Mouse (Mus musculus): ENCODE measurements at regions not wholly inside any gene's neighbourhood (a gene's known extent, or its start where the extent isn't known, plus 50 kb on each side); places are given as distances from the start of the nearest gene placed in this dataset.
"Not testable (repeated sequence)": the region's sequence is repeated elsewhere in the genome, so short reads cannot be mapped to it uniquely, and the experiment has no call there.

- no peak for DNase-seq (ENCODE audit: low spot score in 2 of 2)
Measured at GRCm38 (mm10) chr8:96174996-96175395, 286.6 kb upstream of the Got2 start.

DNA sequence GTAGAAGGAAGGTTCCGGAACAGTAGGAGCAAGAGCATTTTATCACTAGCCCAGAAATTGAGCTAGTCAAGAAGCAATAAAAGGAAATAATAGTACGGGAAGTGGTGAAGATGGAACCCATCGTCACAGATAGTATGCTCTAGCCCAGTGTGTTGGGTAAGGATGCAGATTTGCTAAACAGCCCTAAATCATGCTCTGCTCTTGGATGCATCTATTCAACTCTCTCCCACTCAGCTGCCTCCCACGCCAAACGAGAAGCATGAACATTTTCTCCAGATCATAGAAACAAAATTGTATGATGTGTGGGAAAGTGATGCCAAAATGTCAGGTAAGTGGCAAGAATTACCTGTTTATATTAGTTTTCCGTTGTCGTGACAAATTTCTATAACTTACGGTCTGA lies 276.6 kb upstream of the Got2 start:
- DNase-seq (ENCODE audit: low spot score in 2 of 2) = no peak

- no peak for DNase-seq (ENCODE audit: low spot score in 2 of 2)
Measured at GRCm38 (mm10) chr8:96159899-96160298, 271.6 kb upstream of the Got2 start.

DNA sequence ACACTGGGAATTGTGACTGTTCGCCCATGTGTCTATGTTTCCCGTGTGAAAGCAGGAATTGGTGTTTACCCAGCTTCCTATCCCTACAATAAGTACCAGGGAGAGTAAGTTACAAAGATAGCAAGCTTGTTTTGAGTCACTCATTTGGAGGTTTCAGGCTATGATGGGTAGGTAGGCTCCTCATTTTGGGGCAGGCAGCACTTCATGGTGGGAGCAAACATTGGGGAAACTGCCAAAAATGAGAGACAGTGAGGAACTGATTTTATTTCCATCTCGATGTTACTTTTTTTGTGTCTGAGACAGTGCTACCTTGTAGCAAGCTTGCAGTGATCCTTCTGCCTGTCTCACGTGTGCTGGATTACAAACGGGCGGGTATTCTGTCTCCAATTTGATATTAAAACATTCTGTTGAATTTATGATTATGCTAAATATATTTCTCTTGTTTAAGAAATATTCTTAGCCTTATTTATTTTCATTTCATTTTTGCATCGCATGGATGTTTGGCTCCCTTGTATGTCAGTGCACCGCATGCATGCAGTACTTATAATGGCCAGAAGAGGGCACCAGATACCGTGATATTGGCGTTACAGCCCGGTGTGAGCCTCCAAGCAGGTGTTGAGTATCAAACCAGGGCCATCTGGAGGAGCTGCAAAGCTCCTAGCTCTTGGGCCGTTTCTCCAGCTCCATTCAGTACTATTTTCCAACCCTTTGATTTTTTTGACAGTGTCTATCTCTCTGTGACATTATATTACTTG lies 264.3 kb upstream of the Got2 start:
- peak; percentile 12 to 53 for DNase-seq (ENCODE audit: low spot score in 2 of 2)

DNA sequence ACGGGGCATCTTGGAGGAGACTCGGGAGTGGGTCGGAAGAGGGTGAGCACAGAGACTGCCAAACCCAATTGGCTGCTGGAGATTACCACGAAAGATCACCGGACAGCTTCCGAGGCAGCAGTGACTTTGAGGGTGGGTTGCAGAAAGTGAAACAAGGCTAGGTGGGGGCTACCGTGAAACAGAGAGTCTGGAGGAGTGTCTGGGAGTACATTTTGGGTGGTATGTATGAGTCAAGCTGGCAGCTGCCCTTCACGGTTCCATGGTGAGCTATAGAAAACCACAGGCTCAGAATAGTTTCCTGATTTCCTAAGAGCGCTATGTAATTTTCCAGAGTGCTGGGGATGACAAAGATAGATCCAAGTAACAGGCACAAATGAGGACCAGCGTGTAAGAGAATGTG lies 263.7 kb upstream of the Got2 start:
- no peak for DNase-seq (ENCODE audit: low spot score in 2 of 2)

GRCm38 (mm10) chr8:96151065-96151472 lies 262.7 kb upstream of the Got2 start:
- no peak for DNase-seq (ENCODE audit: low spot score in 2 of 2)

DNA sequence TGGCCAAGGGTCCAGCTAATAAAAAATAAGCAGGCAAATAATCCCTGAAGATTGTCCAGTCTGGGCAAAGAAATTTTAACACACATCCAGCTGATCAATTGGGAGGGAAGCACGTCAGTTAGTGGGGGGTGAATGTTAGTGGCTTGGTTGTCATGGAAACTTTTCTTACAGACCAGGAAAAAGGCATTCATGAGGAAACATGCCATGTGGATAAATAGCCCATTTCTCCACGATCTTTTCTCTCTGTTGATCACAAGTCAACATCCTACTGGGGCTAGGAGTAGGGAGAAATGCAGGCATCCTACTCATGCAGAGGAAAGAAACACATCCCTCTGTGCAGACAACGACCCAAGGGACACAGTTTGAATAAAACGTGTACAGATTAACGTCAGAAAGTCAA lies 243.8 kb upstream of the Got2 start:
- no peak for DNase-seq (ENCODE audit: low spot score in 2 of 2)

DNA sequence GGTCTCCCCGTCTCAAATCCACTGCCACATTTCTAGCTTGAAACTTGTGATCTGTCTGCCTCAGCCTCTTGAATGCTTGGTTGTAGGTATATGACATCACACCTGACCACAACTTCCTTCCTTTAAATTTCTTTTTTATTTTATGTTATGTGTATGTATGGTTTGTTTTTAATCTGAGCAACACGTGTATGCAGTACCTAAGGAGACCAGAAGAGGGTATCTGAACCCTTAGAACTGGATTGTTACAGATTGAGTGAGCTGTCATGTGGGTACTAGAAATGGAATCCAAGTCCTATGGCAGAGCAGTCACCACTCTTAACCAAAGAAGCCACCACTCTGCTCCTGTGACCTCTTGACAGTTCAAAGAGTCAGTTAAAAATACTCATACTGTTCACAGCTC lies 240.0 kb upstream of the Got2 start:
- DNase-seq (ENCODE audit: low spot score in 2 of 2) = no peak

DNA sequence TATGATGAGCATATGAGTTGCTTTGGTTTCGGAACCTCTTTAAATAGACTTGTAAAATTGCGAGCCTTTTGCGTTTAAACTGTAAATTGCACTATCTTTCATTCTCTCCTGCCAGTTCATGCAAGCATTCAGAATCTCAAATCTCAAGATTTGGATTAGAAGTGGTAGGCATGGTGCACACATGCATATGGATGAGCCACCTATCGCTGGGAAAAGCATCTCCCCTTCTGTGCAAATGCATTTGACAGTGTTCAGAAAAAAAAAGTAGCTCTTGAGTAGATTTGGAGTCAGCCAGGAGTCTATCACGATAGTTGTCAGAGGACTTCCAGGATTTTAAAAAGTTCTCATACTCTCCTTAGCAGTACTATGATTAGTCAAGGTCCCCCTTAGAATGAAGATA lies 212.5 kb upstream of the Got2 start:
- no peak for DNase-seq (ENCODE audit: low spot score in 2 of 2)

DNA sequence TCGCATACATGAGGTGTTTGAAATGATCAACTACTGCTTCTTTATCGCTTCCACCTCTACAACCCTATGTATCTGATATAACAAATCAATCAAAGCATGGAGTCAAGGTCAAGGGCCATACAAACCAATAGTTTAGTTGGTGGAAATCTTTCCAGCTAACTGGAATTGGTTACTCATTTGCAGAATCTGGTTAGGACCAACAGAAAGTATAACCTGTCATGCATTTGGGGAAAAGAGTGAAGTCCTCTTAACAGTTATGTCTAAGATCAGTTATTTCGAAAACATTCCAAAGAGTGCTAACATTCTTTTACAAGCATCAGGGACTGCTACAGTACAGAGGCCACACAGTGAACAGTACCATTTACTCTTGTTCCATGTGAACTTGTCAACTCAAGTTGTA lies 204.6 kb upstream of the Got2 start:
- DNase-seq (ENCODE audit: low spot score in 2 of 2) = no peak

- no peak for DNase-seq (ENCODE audit: low spot score in 2 of 2)
Measured at GRCm38 (mm10) chr8:96090231-96090630, 201.9 kb upstream of the Got2 start.

DNA sequence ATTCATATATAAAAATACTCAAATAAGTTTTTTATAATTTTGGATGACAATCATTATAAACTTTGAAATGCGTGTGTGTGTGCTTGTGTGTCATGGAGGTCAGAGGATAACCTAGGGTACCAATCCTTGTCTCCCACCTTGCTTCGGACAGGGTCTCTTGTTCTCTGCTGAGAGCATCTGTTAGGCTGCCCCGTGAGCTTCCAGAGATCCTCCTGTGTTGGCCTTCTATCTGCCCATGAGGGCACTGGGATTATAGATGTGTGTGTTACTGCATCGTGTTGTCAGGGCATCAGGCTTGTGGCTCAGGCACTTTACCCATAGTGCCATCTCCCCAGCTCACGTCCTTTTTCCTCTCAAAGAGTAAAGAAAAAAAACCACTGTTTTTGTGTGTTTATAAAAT lies 180.0 kb upstream of the Got2 start:
- DNase-seq (ENCODE audit: low spot score in 2 of 2) = no peak

DNA sequence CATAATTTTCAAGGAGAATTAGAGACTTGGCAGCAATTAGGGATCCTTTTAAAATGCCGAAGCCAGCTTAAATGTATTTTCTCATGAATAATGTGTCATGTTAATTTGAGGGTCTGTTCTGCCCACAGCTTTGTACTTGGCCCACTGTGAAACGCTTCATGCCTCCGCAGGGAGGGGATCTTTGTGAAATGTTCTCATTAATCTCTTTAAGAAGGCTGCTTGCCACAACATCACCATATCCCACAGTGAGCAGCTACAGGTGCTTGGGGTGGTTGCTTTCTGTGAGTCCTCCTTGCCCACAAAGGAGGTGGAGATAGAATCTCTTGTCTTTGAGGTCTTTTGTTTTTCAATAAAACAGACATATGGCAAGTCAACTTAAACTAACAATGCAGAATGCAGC lies 159.3 kb upstream of the Got2 start:
- no peak for DNase-seq (ENCODE audit: low spot score in 2 of 2)

DNA sequence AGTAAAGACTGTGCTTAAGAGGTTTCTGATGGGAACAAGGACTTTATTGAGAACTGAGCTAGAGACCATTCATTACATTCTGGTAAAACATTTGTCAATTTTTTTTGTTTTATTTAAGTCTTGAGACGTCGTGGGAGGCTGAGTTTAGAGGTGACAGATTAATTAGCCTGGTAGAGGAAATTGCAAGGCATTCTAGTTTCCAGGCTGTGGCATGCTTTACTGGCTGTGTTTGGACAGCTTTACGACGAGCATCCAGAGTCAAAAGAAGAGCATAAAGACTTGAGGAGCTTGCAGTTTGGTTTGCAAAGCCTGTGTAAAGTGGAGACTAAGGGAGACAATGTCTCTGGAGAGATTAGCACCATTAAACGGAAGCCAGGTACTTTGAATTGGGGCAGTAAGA lies 154.0 kb upstream of the Got2 start:
- DNase-seq (ENCODE audit: low spot score in 2 of 2) = no peak

DNA sequence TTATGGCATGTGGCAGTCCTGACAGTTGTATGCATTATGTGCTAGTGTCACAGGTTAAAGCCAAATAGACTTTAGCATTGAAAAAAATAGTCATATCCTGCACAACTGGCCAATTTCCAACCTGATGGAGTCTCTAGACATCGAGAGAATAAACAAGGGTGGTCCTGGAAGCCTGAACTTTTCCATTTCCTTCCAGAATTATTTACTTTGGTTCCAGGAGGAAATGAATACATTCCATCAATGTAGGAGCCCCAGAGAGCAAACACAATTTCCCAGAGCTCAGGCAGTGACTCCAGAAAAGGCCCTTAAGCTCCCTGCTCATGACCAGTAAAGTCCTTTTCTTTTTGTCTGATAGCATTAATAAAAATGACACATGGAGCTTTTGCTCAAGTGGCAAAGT lies 151.9 kb upstream of the Got2 start:
- DNase-seq (ENCODE audit: low spot score in 2 of 2) = no peak

DNA sequence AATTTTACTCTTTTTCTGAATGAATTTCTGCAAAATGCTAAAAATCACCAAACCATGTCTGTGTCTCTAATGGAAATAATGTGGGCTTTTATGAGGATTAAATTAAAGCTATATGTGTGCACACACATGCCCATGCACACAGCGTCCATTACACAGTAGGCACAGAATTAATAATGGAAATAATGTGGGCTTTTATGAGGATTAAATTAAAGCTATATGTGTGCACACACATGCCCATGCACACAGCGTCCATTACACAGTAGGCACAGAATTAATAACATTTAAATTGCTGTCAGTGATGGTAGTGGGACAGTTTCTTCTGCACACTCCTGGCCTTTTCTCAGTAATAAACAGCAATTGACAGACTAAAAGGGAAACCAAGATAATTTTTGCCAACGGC lies 130.4 kb upstream of the Got2 start:
- DNase-seq (ENCODE audit: low spot score in 2 of 2) = not testable (repeated sequence)

- DNase-seq (ENCODE audit: low spot score in 2 of 2) = no peak
Measured at GRCm38 (mm10) chr8:96012002-96012401, 123.7 kb upstream of the Got2 start.

DNA sequence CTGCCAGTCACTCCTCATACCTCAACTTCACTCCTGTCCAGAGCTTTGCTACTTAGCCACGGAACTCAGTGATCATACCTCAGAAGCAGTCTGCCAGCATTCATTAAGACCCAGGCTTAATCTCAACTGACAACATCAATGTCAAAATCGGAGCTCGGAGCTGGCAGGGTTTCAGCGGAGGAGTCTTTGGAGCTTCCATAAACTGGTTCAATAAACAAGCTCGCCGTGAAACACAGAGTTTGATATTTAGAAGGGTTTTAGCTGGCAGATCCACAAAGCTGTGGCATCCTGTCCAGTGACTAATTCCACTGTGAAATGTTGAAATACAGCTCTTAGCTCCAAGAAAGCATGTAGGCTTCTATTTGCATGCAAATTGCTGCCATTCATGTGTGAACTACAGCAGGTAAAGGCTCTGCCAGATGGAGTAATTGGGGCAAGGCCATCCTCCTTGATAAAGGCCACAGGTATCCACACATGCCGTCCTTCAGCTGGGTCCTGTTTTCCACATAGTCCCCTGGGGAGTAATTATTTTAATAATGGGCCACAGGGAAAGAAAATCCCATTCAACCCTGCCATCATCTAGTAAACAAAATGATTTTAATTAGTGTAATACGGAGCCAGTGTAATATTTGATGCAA lies 103.6 kb upstream of the Got2 start:
- DNase-seq (ENCODE audit: low spot score in 2 of 2) = no peak

DNA sequence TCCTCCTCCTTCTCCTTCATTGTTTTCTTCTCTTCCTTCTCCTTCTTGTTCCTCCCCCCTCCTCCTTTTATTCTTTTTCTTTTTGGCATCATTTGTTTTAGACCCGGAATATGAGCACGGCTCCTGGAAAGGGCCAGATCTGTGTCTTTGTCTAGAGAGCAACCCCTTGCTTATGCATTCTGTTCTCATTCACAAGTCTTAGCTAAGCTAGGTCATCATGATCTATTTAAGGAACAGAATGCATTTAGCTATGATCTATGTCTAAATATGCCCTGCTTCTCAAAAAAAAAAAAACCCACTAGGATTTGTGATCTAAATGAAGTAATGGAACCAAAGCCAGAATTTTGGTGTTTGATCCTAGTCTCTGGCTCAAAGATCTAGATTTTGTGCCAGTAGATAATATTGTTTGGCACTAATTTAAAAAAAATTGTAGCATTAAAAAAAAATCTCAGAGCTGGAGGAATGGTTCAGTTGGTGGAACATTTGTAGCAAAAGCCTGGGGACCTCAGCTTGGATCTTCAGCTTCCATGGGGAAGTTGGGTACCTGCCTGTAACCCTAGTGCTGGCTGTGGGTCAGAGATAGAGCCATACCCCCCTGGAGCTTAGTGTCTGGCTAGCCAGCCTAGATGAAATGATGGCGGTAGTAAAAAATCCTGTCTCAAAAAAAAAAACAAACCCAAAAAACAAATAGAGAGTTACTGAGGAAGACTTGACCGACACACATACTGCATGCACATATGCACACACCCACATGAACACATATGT lies 100.5 kb upstream of the Got2 start:
- DNase-seq (ENCODE audit: low spot score in 2 of 2) = no peak

DNA sequence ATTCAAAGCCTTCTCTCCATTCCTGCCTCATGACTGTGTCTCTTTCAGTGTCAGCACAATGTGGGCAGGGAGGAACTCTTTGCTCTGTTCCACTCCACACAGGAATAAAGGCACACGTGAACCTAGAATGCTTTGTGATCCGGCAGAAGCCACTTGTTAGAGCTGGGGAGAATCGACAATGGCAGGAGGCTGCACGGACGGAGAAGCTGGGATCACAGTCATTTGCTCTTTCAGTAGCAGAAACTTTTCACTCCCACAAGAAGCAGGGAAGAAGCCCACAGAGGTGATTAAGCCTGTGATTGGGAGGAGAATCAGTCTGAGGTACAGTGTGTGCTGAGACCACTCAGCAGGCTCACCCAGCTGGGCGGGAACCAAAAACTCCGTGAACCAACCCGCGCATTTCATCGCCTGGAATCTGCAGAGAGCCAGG lies 98.7 kb upstream of the Got2 start:
- DNase-seq (ENCODE audit: low spot score in 2 of 2) = no peak

DNA sequence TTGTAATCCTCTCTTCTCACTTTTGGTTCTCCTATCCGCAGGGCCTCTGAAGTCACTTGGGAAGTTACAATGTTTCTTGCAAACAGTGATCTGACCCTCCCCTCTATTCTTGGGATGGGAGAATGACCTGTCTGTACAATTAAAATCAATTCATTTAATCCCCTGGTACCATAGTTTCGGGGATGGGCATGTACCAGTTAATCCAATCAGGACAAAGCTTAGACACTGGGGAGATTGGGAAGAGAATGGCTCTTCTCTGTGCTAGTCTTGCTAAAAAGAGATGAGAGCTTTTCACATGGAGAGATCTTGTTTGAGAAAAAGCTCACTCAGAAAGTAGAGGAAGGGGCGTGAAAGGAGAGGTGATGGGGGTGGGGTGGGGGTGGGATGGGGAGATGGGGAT lies 98.1 kb upstream of the Got2 start:
- no peak for DNase-seq (ENCODE audit: low spot score in 2 of 2)

DNA sequence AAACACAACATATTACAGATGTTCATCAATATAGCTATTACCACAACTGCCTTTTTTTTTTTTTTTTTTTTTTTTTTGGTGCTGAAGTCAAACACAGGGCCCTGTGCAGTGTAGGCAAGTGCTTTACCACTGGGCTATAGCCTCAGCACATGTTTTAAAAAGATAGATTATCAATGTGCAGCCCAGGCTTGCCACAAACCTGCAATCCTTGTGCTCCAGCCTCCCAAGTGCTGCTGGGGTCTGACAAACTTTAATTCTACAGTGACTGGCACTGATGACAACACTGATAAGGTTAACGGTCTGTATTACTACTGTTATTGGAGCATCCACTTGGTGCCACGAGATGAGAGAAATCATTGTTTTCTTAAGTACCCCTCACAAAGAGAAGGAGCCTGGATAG lies 95.3 kb upstream of the Got2 start:
- no peak for DNase-seq (ENCODE audit: low spot score in 2 of 2)

DNA sequence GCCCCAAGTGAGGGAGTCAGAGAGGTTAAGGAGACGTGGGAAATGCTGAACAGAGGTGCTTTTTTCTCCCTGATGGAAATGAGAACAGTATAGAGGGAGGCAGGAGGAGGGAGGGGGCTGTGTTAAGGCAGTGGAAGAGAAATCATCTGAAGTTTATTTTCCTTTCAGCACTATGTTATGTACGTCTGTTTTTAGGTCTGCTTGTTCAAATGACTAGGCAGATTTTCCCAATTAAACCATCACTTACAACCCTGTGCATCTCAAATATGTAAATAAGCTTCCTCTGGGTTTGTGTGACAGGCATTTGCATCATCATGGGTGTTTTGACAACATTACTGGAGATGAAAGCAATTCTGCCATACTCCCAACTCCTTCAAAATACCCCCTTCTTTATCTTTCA lies 92.1 kb upstream of the Got2 start:
- no peak for DNase-seq (ENCODE audit: low spot score in 2 of 2)

Measured in spleen, postnatal 10 days (tissue).